Mouse (Mus musculus) liver, embryonic 14.5 days (tissue): ENCODE data around the gene Kif28. TPM values are rescaled to one million over a fixed set of nuclear protein-coding genes. Genes with fewer than 3 reads are reported as not detected.

ENCODE experiments used
- ATAC-seq: fragments of 200-750 bp; cut with Nextera tagmentation; 2 replicates; pipeline ENCODE4 v1.8.0; 2017; ENCODE audit warnings: moderate number of reproducible peaks, mild to moderate bottlenecking, moderate library complexity; ENCODE audit not compliant: insufficient read depth
- DNase-seq, 3 experiments: peaks; one replicate each; pipeline ENCODE4 v3.0.0-alpha.2; 2012 to 2013; ENCODE audit warnings: low read depth in 3 of 3, low spot score in 3 of 3
- H3K27ac ChIP-seq: fragments of 300-500 bp; sonication (generic); 2 replicates; pipeline ENCODE4 v1.5.1; 2014; ENCODE audit warnings: moderate library complexity, mild to moderate bottlenecking, control low read depth, inconsistent platforms
- H3K27me3 ChIP-seq: fragments of 300-500 bp; sonication (generic); 2 replicates; pipeline ENCODE4 v1.6.1; 2014; ENCODE audit warnings: mild to moderate bottlenecking, low read length, moderate library complexity; ENCODE audit not compliant: control insufficient read depth, insufficient read depth
- H3K36me3 ChIP-seq: fragments of 300-500 bp; sonication (generic); replicated peaks from 2 replicates; pipeline ENCODE4 v1.6.1; 2014; ENCODE audit warnings: low read depth; ENCODE audit not compliant: control insufficient read depth, insufficient read depth
- H3K4me1 ChIP-seq, 2 experiments: fragments of 200-500 bp in 1 of 2; fragments of 300-500 bp in 1 of 2; sonication (generic) in 1 of 2; replicated peaks; 2 replicates each; pipeline ENCODE4 v1.6.1; 2012 to 2014; ENCODE audit warnings: antibody characterized with exemption in 1 of 2, inconsistent platforms in 1 of 2, low read length in 1 of 2; ENCODE audit not compliant: control insufficient read depth in 2 of 2, insufficient read depth in 2 of 2
- H3K4me2 ChIP-seq: fragments of 300-500 bp; sonication (generic); 2 replicates; pipeline ENCODE4 v1.6.1; 2014; ENCODE audit warnings: low read depth, mild to moderate bottlenecking, control low read depth, moderate library complexity
- H3K4me3 ChIP-seq, 2 experiments: fragments of 200-500 bp in 1 of 2; fragments of 300-500 bp in 1 of 2; sonication (generic) in 1 of 2; 2 replicates each; pipeline ENCODE4 v1.5.1; 2012 to 2014; ENCODE audit warnings: low read depth in 2 of 2, low read length in 2 of 2, mild to moderate bottlenecking in 2 of 2, control low read depth in 1 of 2, inconsistent platforms in 1 of 2, moderate library complexity in 1 of 2; ENCODE audit not compliant: insufficient read depth in 1 of 2
- H3K9ac ChIP-seq: fragments of 300-500 bp; sonication (generic); replicated peaks from 2 replicates; pipeline ENCODE4 v1.6.1; 2014; ENCODE audit warnings: mild to moderate bottlenecking, control low read depth, moderate library complexity
- H3K9me3 ChIP-seq: fragments of 300-500 bp; sonication (generic); 2 replicates; pipeline ENCODE4 v1.6.1; 2016; ENCODE audit warnings: low read length, mixed read lengths; ENCODE audit not compliant: control insufficient read depth
- CTCF ChIP-seq: IDR thresholded peaks from 2 replicates; pipeline ENCODE4 v1.5.1; 2016; ENCODE audit warnings: antibody characterized with exemption, low read depth, control low read depth
- EP300 ChIP-seq: IDR thresholded peaks from 2 replicates; pipeline ENCODE4 v1.6.1; 2016; ENCODE audit warnings: antibody characterized with exemption, low read depth
- WGBS: fragments of 180-500 bp; shearing (Covaris S2); extraction: QIAGEN DNeasy Blood & Tissue Kit; methylation state at CpG from one replicate; pipeline ENCODE4 v1.1.7; 2014; ENCODE audit not compliant: insufficient replicate concordance; 5-methylcytosine and 5-hydroxymethylcytosine counted together
- polyA plus RNA-seq, 2 experiments: library from polyadenylated mRNA; depleted of rRNA in 1 of 2; stranded (reverse) in 1 of 2; unstranded in 1 of 2; fragments of >200 nt; fragmentation: Nextera tagmentation in 1 of 2; extraction: Ambion mirVana in 1 of 2; gene quantifications; 2 replicates each; pipeline versions ENCODE4 v1.2.1 to v1.2.3; 2012 to 2014

Gene Kif28
- polyA plus RNA-seq (2012; rRNA removed) (0.01 and 0.02 TPM in 2 replicates), polyA plus RNA-seq (2014; fragmentation: Nextera tagmentation; extraction: Ambion mirVana) (not detected in 2 replicates)

DNA sequence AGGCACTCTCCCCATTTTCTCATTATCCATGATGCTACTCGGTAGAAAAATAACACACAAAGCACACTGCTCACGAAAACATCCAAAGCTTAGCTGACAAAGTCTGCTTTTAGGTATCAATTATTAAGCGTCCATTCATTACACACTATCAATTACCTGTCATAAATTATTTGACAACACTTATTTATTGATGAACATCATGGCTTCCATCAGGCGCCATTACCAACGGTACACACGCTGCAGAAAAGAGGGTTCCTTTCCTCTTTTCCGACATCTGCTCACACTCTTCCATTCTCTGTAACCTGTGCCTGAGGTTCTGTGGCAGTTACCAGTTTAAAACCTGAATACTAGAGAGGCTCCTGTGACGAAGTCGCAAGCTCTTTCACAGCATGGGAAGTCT lies at the start of gene Kif28:
Gene Kif28 (minus strand): TSS at position 101 of the 400 bp plus-strand sequence.
- H3K27me3 ChIP-seq, result no peaks in the 10 kb centered on the region
- no peak for DNase-seq
- no peak within 1 kb of the TSS for H3K9ac ChIP-seq
- H3K27ac ChIP-seq, result no peak within 1 kb of the TSS
- H3K4me1 ChIP-seq, result no peaks in the 10 kb centered on the region
- H3K9me3 ChIP-seq, result no peaks in the 10 kb centered on the region
- no peak within 1 kb of the TSS for H3K4me3 ChIP-seq
- no peak within 1 kb of the TSS for H3K4me2 ChIP-seq
- no peak for ATAC-seq
- peaks cover 60% of the 10 kb centered on the region for H3K36me3 ChIP-seq
- TF ChIP-seq CTCF (no peak), EP300 (no peak)
- 91% methylated on average over 9 of the region's 9 CpGs for WGBS

DNA sequence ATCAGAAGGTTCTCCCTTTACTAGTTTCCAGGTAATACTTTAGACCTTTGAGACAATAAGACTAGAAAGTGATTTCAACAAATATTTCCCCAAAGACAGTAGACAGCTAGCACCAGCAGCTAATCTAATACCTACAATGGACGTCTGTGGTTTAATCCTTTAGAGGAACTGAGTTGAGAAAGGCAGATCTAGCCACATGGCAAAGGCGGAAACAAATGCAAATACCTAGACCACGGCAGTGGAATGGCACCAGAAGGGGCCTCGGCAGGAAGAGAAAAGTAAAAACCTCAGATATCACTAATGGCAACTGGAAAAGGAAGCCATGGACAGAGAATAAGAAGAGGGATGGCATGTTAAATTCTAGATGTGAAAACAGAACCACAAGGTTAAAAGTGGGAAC lies 42.2 kb upstream of the Kif28 start:
- no peak for ATAC-seq
- WGBS, result 42% methylated on average over 4 of the region's 4 CpGs
- Histone ChIP-seq H3K27me3 (no peaks in the 10 kb centered on the region), H3K27ac (no peak overlapping the region), H3K4me2 (no peak overlapping the region), H3K9me3 (no peaks in the 10 kb centered on the region), H3K36me3 (peaks cover 86% of the 10 kb centered on the region), H3K4me1 (peaks cover 0 to 1% of the 10 kb centered on the region in 2 experiments; a peak in 1 of 4 replicates), H3K4me3 (no peak overlapping the region), H3K9ac (no peak overlapping the region)
- TF ChIP-seq CTCF, result no peak
- TF ChIP-seq EP300, result no peak
- no peak for DNase-seq

DNA sequence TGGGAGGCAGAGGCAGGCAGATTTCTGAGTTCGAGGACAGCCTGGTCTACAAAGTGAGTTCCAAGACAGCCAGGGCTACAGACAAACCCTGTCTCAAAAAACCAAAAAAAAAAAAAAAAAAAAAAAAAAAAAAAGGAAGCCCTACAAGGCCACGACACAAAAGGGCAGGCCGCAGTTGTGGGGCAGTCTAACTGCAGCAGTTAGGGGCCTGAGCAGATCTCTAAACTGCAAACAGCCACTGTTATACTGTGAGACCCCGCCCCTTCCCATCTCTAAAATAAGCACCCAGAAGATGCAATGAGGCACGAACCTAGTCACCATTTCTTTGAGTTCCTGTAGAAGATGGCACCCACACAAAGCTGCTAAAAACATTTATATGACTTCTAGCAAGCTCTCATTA lies 40.4 kb upstream of the Kif28 start:
- H3K9ac ChIP-seq, result no peak overlapping the region
- ATAC-seq (no peak), DNase-seq (no peak)
- H3K36me3 ChIP-seq, result peaks cover 85% of the 10 kb centered on the region
- H3K9me3 ChIP-seq, result no peaks in the 10 kb centered on the region
- WGBS, result 76% methylated on average over 5 of the region's 5 CpGs
- no peak overlapping the region for H3K4me3 ChIP-seq
- H3K27ac ChIP-seq, result no peak overlapping the region
- no peak for TF ChIP-seq CTCF
- no peak for TF ChIP-seq EP300
- H3K4me1 ChIP-seq, result no peaks in the 10 kb centered on the region
- H3K27me3 ChIP-seq, result no peaks in the 10 kb centered on the region
- no peak overlapping the region for H3K4me2 ChIP-seq

DNA sequence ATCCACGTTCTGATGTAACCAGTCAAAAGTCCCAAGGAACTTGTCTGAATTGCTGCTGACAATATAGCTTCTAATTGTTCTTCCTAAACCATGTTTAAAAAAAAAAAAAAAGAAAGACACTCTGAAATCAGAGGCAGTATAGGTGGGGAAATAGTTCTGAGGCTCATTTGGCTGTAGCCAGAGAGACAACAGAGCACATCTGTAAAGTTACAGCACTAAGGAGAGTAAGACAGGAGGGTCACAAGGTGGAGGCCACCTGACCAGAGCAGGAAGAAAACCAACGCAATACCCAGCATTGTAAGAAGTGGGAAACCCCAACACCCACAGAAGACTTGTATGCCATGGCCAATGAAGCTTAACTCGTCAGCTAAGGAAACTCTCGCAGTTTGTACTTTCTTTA lies 39.0 kb upstream of the Kif28 start:
- no peak overlapping the region for H3K4me2 ChIP-seq
- WGBS, result 80% methylated on average over 4 of the region's 4 CpGs
- ATAC-seq (no peak), DNase-seq (no peak)
- no peaks in the 10 kb centered on the region for H3K9me3 ChIP-seq
- H3K4me1 ChIP-seq, result no peaks in the 10 kb centered on the region
- no peak overlapping the region for H3K4me3 ChIP-seq
- no peak overlapping the region; the same call in 1 of the 2 replicates for H3K9ac ChIP-seq
- TF ChIP-seq CTCF (no peak), EP300 (no peak)
- no peak overlapping the region for H3K27ac ChIP-seq
- no peaks in the 10 kb centered on the region for H3K27me3 ChIP-seq
- H3K36me3 ChIP-seq, result peaks cover 84% of the 10 kb centered on the region

DNA sequence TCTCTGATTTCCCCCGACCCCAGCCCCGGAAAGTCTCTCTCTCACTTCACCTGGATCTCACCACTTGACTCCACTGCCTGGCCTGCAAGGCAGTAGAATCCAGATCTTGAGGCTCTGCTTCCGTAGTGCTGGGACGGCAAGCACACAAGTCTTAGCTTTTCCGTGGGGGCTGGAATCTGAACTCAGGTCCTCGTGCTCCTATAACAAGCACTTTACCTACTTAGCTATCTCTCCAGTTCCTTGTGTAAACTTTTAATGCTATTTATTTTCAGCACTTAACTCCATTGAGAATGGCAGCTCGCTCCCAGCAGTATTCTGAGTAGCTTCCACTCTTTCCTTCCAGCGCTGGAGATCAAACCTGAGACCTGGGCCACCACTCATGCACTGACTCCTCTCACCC lies 31.8 kb upstream of the Kif28 start:
- 92% methylated on average over 8 of the region's 8 CpGs for WGBS
- ATAC-seq, result no peak
- Histone ChIP-seq H3K36me3 (peaks cover 84% of the 10 kb centered on the region), H3K27ac (no peak overlapping the region), H3K4me2 (no peak overlapping the region), H3K9ac (no peak overlapping the region), H3K4me3 (no peak overlapping the region), H3K27me3 (no peaks in the 10 kb centered on the region), H3K4me1 (no peaks in the 10 kb centered on the region), H3K9me3 (no peaks in the 10 kb centered on the region)
- TF ChIP-seq CTCF (no peak), EP300 (no peak)
- no peak for DNase-seq
